7 mouse cellular contexts compared by ENCODE assay signal in the genomic region with DNA sequence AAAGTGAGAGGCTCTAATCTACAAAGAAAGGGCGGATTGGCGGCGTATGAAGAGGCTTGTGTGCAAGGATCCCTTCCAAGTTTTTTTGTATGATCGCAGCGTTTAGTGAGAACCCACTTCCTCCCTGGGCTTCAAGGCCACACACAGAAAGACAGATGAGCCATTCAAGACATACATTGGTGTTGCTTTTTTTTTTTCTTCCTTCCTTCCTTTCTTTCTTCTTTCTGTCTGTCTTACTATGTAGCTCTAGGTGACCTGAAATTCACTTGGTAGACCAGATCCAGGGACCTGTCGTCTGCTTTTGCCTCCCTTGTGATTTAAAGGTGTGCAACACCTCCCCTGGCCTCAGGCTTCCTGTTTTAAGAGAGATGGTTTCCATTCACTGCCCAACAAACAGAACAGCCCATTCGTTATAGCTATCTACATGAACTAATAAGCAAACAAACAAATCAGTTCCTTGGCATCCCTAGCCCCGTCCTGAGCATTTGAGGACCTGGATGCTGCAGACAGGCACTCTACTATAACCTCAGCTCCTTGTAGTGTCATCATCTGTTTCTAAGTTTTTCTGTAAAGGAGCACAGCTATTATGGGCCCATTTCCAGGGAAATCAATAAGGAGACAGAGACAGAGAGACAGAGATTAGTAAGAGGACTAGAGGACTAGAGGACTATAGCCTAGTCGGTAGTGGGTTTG. TPM values are rescaled to one million over a fixed set of nuclear protein-coding genes. Genes with fewer than 3 reads are reported as not detected.
DNase-seq lines count a peak whose midpoint lies in the region; ATAC-seq and TF ChIP-seq lines count a peak whose summit lies in the region.

No protein-coding gene starts in this region.

- peak overlapping the region; percentile 77 for H3K27ac ChIP-seq in lung, embryonic 14.5 days (ENCODE audit: low read depth)
- peak overlapping the region; percentile 85 for H3K27ac ChIP-seq in embryonic facial prominence, embryonic 14.5 days (replicated peaks; ENCODE audit: low read depth, low read length)
- peak overlapping the region; percentile 82 for H3K27ac ChIP-seq in hindbrain, postnatal 0 days
- peak overlapping the region; percentile 85 for H3K27ac ChIP-seq in midbrain, postnatal 0 days (ENCODE audit: low read depth, low read length)

- H3K9me3 ChIP-seq in lung, embryonic 14.5 days (ENCODE audit: low read depth, low read length) = no peaks in the 10 kb centered on the region
- H3K9me3 ChIP-seq in embryonic facial prominence, embryonic 14.5 days (ENCODE audit: control insufficient read depth, low read length) = no peaks in the 10 kb centered on the region
- H3K9me3 ChIP-seq in hindbrain, postnatal 0 days (ENCODE audit: low read length) = no peaks in the 10 kb centered on the region
- no peaks in the 10 kb centered on the region for H3K9me3 ChIP-seq in midbrain, postnatal 0 days (ENCODE audit: low read length)

- no peaks in the 10 kb centered on the region for H3K36me3 ChIP-seq in lung, embryonic 14.5 days (ENCODE audit: insufficient read depth)
- no peaks in the 10 kb centered on the region for H3K36me3 ChIP-seq in embryonic facial prominence, embryonic 14.5 days (ENCODE audit: control insufficient read depth, insufficient read depth, low read length)
- no peaks in the 10 kb centered on the region for H3K36me3 ChIP-seq in hindbrain, postnatal 0 days (ENCODE audit: insufficient read depth, low read length)
- no peaks in the 10 kb centered on the region for H3K36me3 ChIP-seq in midbrain, postnatal 0 days (ENCODE audit: insufficient read depth, low read length)

- H3K4me2 ChIP-seq in lung, embryonic 14.5 days = peak overlapping the region; percentile 83
- H3K4me2 ChIP-seq in embryonic facial prominence, embryonic 14.5 days (ENCODE audit: low read depth, low read length) = peak overlapping the region; percentile 92
- H3K4me2 ChIP-seq in hindbrain, postnatal 0 days (ENCODE audit: low read depth, low read length) = peak overlapping the region; percentile 53
- peak overlapping the region; percentile 76 for H3K4me2 ChIP-seq in midbrain, postnatal 0 days (ENCODE audit: low read depth, low read length, poor library complexity, severe bottlenecking)

- DNase-seq in lung, embryonic 14.5 days = no peak
- no peak for DNase-seq in lung, postnatal 25 days (ENCODE audit: low spot score)
- DNase-seq in embryonic facial prominence, embryonic 14.5 days (ENCODE audit: low spot score) = no peak
- DNase-seq in hindbrain, postnatal 0 days (ENCODE audit: low spot score) = no peak
- no peak for DNase-seq in midbrain, postnatal 0 days (ENCODE audit: low spot score)
- no peak for DNase-seq in left cerebral cortex, adult 8-10 months (ENCODE audit: low spot score in 2 of 2)
- no peak for DNase-seq in ovary, postnatal 14 days (ENCODE audit: low spot score)

- 13% methylated on average over 9 of the region's 9 CpGs for WGBS in lung, embryonic 14.5 days
- WGBS in embryonic facial prominence, embryonic 14.5 days = 22% methylated on average over 9 of the region's 9 CpGs
- WGBS in hindbrain, postnatal 0 days = 21% methylated on average over 9 of the region's 9 CpGs
- WGBS in midbrain, postnatal 0 days = 16% methylated on average over 9 of the region's 9 CpGs

- ATAC-seq in lung, embryonic 14.5 days (ENCODE audit: insufficient read depth) = peak; percentile 62
- ATAC-seq in embryonic facial prominence, embryonic 14.5 days (ENCODE audit: low read depth) = no peak; the same call in 1 of the 2 replicates
- ATAC-seq in hindbrain, postnatal 0 days = no peak
- ATAC-seq in midbrain, postnatal 0 days (ENCODE audit: low FRiP score) = no peak; the same call in 1 of the 2 replicates

- no peaks in the 10 kb centered on the region for H3K27me3 ChIP-seq in lung, embryonic 14.5 days (ENCODE audit: insufficient read depth, low read length)
- no peaks in the 10 kb centered on the region for H3K27me3 ChIP-seq in embryonic facial prominence, embryonic 14.5 days (replicated peaks; ENCODE audit: control insufficient read depth, insufficient read depth, low read length)
- no peaks in the 10 kb centered on the region for H3K27me3 ChIP-seq in hindbrain, postnatal 0 days (ENCODE audit: insufficient read depth, low read length)
- H3K27me3 ChIP-seq in midbrain, postnatal 0 days (ENCODE audit: insufficient read depth, low read length) = no peaks in the 10 kb centered on the region

- no peak for TF ChIP-seq CTCF in lung, embryonic 14.5 days (IDR thresholded peaks at IDR 0.05; ENCODE audit: low read depth)
- TF ChIP-seq CTCF in hindbrain, postnatal 0 days (IDR thresholded peaks at IDR 0.05; ENCODE audit: low read depth) = no peak
- TF ChIP-seq CTCF in midbrain, postnatal 0 days (IDR thresholded peaks at IDR 0.05) = no peak

- peak overlapping the region; percentile 91 for H3K9ac ChIP-seq in lung, embryonic 14.5 days
- H3K9ac ChIP-seq in embryonic facial prominence, embryonic 14.5 days (ENCODE audit: low read depth, low read length) = peak overlapping the region; percentile 92
- H3K9ac ChIP-seq in hindbrain, postnatal 0 days (replicated peaks; ENCODE audit: low read length) = peak overlapping the region; percentile 92
- H3K9ac ChIP-seq in midbrain, postnatal 0 days (replicated peaks; ENCODE audit: low read length, poor library complexity, severe bottlenecking) = peak overlapping the region; percentile 74

- peaks cover 12% of the 10 kb centered on the region for H3K4me1 ChIP-seq in lung, embryonic 14.5 days (ENCODE audit: insufficient read depth)
- peaks cover 19% of the 10 kb centered on the region for H3K4me1 ChIP-seq in embryonic facial prominence, embryonic 14.5 days (ENCODE audit: control insufficient read depth, insufficient read depth, low read length)
- peaks cover 32% of the 10 kb centered on the region for H3K4me1 ChIP-seq in hindbrain, postnatal 0 days (ENCODE audit: insufficient read depth, low read length)
- peaks cover 28% of the 10 kb centered on the region; the same call in 1 of the 2 replicates for H3K4me1 ChIP-seq in midbrain, postnatal 0 days (ENCODE audit: insufficient read depth, low read length)

- peak overlapping the region; percentile 91 for H3K4me3 ChIP-seq in lung, embryonic 14.5 days (ENCODE audit: low read depth, low read length)
- H3K4me3 ChIP-seq in embryonic facial prominence, embryonic 14.5 days (ENCODE audit: low read depth, low read length) = peak overlapping the region; percentile 99
- H3K4me3 ChIP-seq in hindbrain, postnatal 0 days (ENCODE audit: low read length) = peak overlapping the region; percentile 77
- H3K4me3 ChIP-seq in midbrain, postnatal 0 days (ENCODE audit: low read depth, low read length) = peak overlapping the region; percentile 69

RNA-seq across cellular contexts. Expression of gene Hacd3, which starts 0.5 kb away (rescaled TPM):
- polyA plus RNA-seq in lung, embryonic 14.5 days (2014; fragmentation: Nextera tagmentation; extraction: Ambion mirVana) = 69.4 and 72.2 TPM in 2 replicates
- 37.9 and 41.5 TPM in 2 replicates for polyA plus RNA-seq in embryonic facial prominence, embryonic 14.5 days (2014; fragmentation: Nextera tagmentation; extraction: Ambion mirVana)
- total RNA-seq in hindbrain, postnatal 0 days (2014; rRNA removed) = 191 and 204 TPM in 2 replicates
- polyA plus RNA-seq in hindbrain, postnatal 0 days (2015; fragmentation: Nextera tagmentation; extraction: Ambion mirVana) = 193 and 205 TPM in 2 replicates
- total RNA-seq in midbrain, postnatal 0 days (2014; rRNA removed) = 204 and 210 TPM in 2 replicates
- 186 and 197 TPM in 2 replicates for polyA plus RNA-seq in midbrain, postnatal 0 days (2015; fragmentation: Nextera tagmentation; extraction: Ambion mirVana)
- 100 to 1,000 TPM; 136 to 151 (median 147) TPM for total RNA-seq in left cerebral cortex, adult 8-10 months (2022)

RNA-seq across cellular contexts. Expression of gene Dpp8, which starts 10.2 kb away (rescaled TPM):
- polyA plus RNA-seq in lung, embryonic 14.5 days (2014; fragmentation: Nextera tagmentation; extraction: Ambion mirVana) = 31.7 and 34.8 TPM in 2 replicates
- polyA plus RNA-seq in embryonic facial prominence, embryonic 14.5 days (2014; fragmentation: Nextera tagmentation; extraction: Ambion mirVana) = 31.7 and 32.2 TPM in 2 replicates
- 77.2 and 84.1 TPM in 2 replicates for total RNA-seq in hindbrain, postnatal 0 days (2014; rRNA removed)
- 26.9 and 27.7 TPM in 2 replicates for polyA plus RNA-seq in hindbrain, postnatal 0 days (2015; fragmentation: Nextera tagmentation; extraction: Ambion mirVana)
- 86.9 and 105 TPM in 2 replicates for total RNA-seq in midbrain, postnatal 0 days (2014; rRNA removed)
- 26.2 and 28.1 TPM in 2 replicates for polyA plus RNA-seq in midbrain, postnatal 0 days (2015; fragmentation: Nextera tagmentation; extraction: Ambion mirVana)
- total RNA-seq in left cerebral cortex, adult 8-10 months (2022) = 100 to 1,000 TPM; 152 to 168 (median 161) TPM
